Mouse (Mus musculus) monocyte, adult 5-6 weeks (primary cell): Measurements from ENCODE around the gene Caln1. TPM values are rescaled to one million over a fixed set of nuclear protein-coding genes. Genes with fewer than 3 reads are reported as not detected.

Source experiments
- ATAC-seq: fragments of 153-309, 156-312 bp; replicated peaks from 2 replicates; pipeline ENCODE4 v1.8.0; 2017; ENCODE audit warnings: mild to moderate bottlenecking; ENCODE audit not compliant: low TSS enrichment, insufficient number of reproducible peaks, severe bottlenecking, poor library complexity, low FRiP score
- total RNA-seq: library from RNA; stranded (forward); fragments of 200-1000, 200-491, 200-594 nt; gene quantifications from 3 replicates; pipeline ENCODE4 v1.2.3, GENCODE M21; 2017

Caln1 gene
- total RNA-seq, 1 experiment from 2014 or later = not detected

DNA sequence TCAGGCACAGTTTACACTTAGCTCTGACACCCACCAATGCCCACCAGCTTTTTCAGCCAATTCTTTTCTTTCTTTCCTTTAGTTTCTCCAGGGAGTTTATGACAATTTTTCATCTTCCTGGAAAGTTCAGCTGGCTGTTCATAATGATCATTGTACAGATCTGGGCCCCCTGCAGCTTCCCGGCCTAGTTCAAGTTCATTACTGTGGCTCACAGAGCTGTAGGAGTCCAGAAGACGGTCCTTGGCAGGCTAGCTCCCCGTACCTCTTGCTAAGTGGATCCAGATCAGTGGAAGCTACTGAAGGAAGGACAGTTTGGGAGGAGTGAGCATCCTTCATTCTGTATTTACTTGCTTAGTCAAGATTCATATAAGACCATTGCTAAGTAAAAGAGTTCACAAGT is 288.9 kb downstream of the Caln1 start:
- no peak for ATAC-seq

- no peak for ATAC-seq
These were observed 296.8 kb downstream of the Caln1 start for GRCm38 (mm10) chr5:130666091-130666490.

DNA sequence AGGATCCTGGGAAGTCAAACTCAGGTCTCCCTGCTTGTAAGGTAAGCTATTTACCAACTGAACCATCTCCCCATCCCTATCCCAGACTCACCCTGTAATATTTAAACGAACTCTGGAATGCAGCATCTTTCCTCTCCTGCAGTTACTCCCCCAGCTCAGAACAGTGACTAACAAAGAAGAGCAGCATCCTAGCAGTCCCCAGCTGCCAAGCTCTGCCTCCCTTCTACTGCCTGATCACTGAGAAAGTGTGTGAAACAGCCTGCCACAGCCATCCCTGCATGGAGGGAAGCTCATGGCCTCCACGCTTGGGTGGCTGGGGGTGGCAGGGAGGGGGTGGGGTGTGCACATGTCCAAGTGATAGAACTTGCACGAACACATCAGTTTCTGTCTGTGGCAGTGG is 303.3 kb downstream of the Caln1 start:
- no peak for ATAC-seq

GRCm38 (mm10) chr5:130673092-130673491 is 303.8 kb downstream of the Caln1 start:
- ATAC-seq = no peak

DNA sequence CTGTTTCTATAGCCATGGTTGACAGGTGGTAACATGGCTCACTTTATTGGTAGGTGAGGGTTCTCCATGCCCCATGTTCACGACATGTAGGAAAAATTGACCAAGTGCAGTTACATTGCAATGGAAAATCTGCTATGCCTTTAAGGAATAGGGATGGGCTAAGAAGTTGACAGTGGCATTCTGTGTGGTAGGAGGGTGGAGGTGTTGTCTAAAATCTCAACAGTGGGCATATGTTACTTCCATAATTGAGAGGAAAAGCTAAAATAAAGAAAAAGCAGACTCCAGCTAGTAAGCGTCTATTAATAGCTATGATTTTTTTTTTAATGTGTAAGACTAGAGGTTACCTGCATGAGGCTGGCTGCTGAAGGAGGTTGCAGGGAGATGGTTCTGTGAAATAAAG is 308.6 kb downstream of the Caln1 start:
- ATAC-seq = no peak

DNA sequence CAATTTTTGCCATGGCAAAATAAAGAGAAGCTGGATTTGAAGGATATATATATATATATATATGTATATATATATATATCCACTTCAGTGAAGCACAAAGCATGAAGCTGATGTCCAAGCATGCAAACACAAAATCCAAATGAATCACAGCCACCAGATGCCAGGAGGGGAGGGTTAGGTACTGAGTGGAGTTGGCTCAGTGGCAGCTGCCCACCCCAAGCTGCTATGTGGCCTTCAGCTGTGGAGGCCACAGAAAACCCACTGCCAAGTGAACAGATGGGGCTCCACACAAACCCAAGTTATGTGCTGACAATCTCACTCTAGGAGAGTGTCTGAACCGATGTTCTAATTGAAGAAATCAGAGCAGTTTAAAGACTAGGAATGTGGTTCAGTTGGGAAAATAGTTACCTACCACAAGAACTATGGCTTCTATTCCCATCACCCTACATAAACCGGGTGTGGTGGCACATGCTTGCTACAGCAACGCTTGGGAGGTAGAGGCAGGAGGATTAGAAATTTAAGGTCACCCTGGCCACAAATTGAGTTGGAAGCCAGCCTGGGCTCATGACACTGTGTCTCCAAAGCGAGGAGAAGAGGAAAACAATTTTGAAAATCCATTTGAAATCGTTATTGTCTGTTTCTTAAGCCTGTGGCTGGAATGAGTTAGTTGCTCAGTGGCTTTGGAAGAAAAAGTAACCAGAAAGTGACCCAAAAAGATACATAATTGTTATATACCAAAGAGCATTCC is 316.8 kb downstream of the Caln1 start:
- ATAC-seq = no peak

GRCm38 (mm10) chr5:130688385-130689138 is 319.3 kb downstream of the Caln1 start:
- ATAC-seq = no peak

- no peak for ATAC-seq
These were observed 322.1 kb downstream of the Caln1 start for GRCm38 (mm10) chr5:130691349-130691748.

- no peak for ATAC-seq
These were observed 330.2 kb downstream of the Caln1 start for GRCm38 (mm10) chr5:130699476-130699875.

DNA sequence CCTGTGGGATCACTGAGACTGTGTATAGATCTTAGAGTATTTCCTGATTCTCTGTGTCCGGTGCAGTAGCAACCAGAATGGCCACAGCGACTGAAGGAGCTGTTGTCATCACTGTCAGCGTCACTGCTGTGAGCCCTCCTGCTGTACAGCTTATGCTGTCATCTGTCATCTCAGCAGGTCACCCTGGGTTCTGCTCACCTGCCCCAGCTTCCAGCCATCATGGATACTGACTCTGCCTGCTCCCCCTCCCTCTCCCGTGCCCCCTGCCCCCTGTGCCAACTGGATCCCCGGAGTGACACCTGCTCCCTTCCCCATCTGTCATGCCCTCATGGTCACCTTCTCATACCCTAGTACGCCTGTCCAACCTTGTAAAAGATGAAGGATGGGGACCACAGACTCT is 332.5 kb downstream of the Caln1 start:
- ATAC-seq = no peak

DNA sequence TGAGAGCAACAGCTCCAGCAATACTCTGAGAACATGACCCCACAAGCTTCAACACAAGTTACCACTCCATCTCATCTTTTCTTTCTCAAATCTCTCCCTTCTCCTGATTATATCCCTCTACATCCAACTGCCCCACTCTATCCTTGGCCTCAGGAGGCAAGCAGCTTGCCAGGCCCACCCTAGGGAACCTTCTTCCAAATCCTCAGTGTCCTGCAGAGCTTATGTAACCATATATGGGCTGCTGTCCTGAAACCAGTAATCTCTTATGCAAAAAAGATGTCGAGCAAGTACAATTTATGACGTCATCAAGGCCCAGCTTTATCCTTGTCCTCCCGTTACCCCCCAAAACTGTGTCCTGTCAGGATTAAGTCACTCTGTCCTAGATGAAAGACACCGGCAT is 333.1 kb downstream of the Caln1 start:
- ATAC-seq = no peak

GRCm38 (mm10) chr5:130704866-130705265 is 335.6 kb downstream of the Caln1 start:
- ATAC-seq = no peak

- ATAC-seq = no peak
These were observed 337.1 kb downstream of the Caln1 start for GRCm38 (mm10) chr5:130706202-130706855.

- ATAC-seq = no peak
These were observed 338.5 kb downstream of the Caln1 start for GRCm38 (mm10) chr5:130707755-130708154.

GRCm38 (mm10) chr5:130708616-130709015 is 339.4 kb downstream of the Caln1 start:
- ATAC-seq = no peak

- ATAC-seq = no peak
These were observed 342.4 kb downstream of the Caln1 start for GRCm38 (mm10) chr5:130711643-130712042.

- no peak for ATAC-seq
These were observed 343.0 kb downstream of the Caln1 start for GRCm38 (mm10) chr5:130712281-130712680.

GRCm38 (mm10) chr5:130715181-130715580 is 345.9 kb downstream of the Caln1 start:
- ATAC-seq = no peak

DNA sequence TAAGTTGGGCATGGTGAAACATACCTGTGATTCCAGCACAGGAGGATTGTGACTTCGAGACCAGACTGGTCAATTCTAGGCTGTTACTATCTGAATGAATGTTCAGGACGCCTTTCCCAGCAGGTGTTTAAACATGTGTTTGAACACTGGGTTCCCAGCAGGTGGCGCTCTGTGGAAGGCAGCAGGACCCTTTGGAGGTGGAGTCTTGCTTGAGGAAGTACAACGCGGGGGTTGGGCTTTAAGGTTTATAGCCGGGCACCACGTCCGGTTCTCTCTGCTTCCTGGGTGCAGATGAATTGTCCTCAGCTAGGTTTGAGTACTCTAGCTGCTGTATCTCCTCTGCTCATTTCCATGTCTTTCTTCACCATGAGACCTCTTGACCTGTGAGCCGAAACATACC is 349.1 kb downstream of the Caln1 start:
- no peak for ATAC-seq

- ATAC-seq = no peak
These were observed 372.9 kb downstream of the Caln1 start for GRCm38 (mm10) chr5:130742171-130742570.
